ENCODE assay signal across 14 mouse cellular contexts in genomic region chr1:162043788-162044717, GRCm38 (mm10).
DNase-seq lines count a peak whose midpoint lies in the region; ATAC-seq lines count a peak whose summit lies in the region.
"Had no signal": no experiment of that assay in that cellular context is flagged by ENCODE, and none has a peak within 500 bp of the region (broad histone marks: within the 10 kb centered on the region; RNA-seq: fewer than 3 reads in every experiment).

No protein-coding gene starts in this region.

- DNase-seq in kidney, postnatal 36 days = no peak
- peak; percentile 71 for DNase-seq in embryo, embryonic 11 days
- DNase-seq in urinary bladder, postnatal 4 days (ENCODE audit: low spot score in 2 of 2) = no peak
- DNase-seq in frontal cortex, postnatal 25 days (ENCODE audit: low spot score in 2 of 2) = no peak
- DNase-seq: adrenal gland, postnatal 25 days; cerebellum, adult 18-20 months; kidney, adult 11 months; layer of hippocampus, postnatal 36 days; lung, adult 2 months had no signal

- no peaks in the 10 kb centered on the region for H3K9me3 ChIP-seq in kidney, embryonic 15.5 days (replicated peaks)
- H3K9me3 ChIP-seq in limb, embryonic 15.5 days = no peaks in the 10 kb centered on the region
- H3K9me3 ChIP-seq: G1E had no signal

- H3K4me3 ChIP-seq in kidney, embryonic 15.5 days (replicated peaks) = no peak overlapping the region
- no peak overlapping the region for H3K4me3 ChIP-seq in limb, embryonic 15.5 days

- no peak for ATAC-seq in kidney, embryonic 15.5 days (replicated peaks; ENCODE audit: low FRiP score)
- peak; percentile 70 for ATAC-seq in granulocyte monocyte progenitor cell, adult 5-6 weeks (replicated peaks; ENCODE audit: poor library complexity, severe bottlenecking)
- 0 out of 2 replicates have a peak, but pooled peaks have one; percentile 68 for ATAC-seq in limb, embryonic 15.5 days (ENCODE audit: insufficient number of reproducible peaks, low FRiP score, low TSS enrichment, low read depth)
- ATAC-seq: forebrain, embryonic 14.5 days had no signal

- no peaks in the 10 kb centered on the region for H3K36me3 ChIP-seq in kidney, embryonic 15.5 days
- no peaks in the 10 kb centered on the region for H3K36me3 ChIP-seq in limb, embryonic 15.5 days
- H3K36me3 ChIP-seq: G1E had no signal

- no peaks in the 10 kb centered on the region for H3K27me3 ChIP-seq in kidney, embryonic 15.5 days
- no peaks in the 10 kb centered on the region for H3K27me3 ChIP-seq in limb, embryonic 15.5 days

- peaks cover 24% of the 10 kb centered on the region for H3K4me1 ChIP-seq in kidney, embryonic 15.5 days
- peaks cover 35% of the 10 kb centered on the region for H3K4me1 ChIP-seq in limb, embryonic 15.5 days

- H3K4me2 ChIP-seq in kidney, embryonic 15.5 days = no peak overlapping the region
- H3K4me2 ChIP-seq in limb, embryonic 15.5 days = no peak overlapping the region

- peak overlapping the region; percentile 64 for H3K27ac ChIP-seq in kidney, embryonic 15.5 days
- peak overlapping the region; percentile 87 for H3K27ac ChIP-seq in limb, embryonic 15.5 days

- 58% methylated on average over 8 of the region's 8 CpGs for WGBS in kidney, embryonic 15.5 days
- WGBS in limb, embryonic 15.5 days = 39% methylated on average over 8 of the region's 8 CpGs

- no peak overlapping the region for H3K9ac ChIP-seq in kidney, embryonic 15.5 days
- H3K9ac ChIP-seq in limb, embryonic 15.5 days = no peak overlapping the region
